Mouse (Mus musculus): ENCODE data around the gene Cdh6. TPM values are rescaled to one million over a fixed set of nuclear protein-coding genes. Genes with fewer than 3 reads are reported as not detected.

Gene Cdh6
- not detected in 4 replicates for total RNA-seq (2023)

GRCm38 (mm10) chr15:13173071-13173778 is at the start of gene Cdh6:
Cdh6 (minus strand) TSS chr15:13173675.

